Mouse (Mus musculus): ENCODE measurements around the gene Foxred1. TPM values are rescaled to one million over a fixed set of nuclear protein-coding genes. Genes with fewer than 3 reads are reported as not detected.
A peak's percentile ranks its signal among the peaks of the same experiment; 100 is the strongest.

Gene Foxred1
- polyA plus RNA-seq (2014; fragmentation: Nextera tagmentation; extraction: Ambion mirVana): 39.6 and 41.1 TPM in 2 replicates

DNA sequence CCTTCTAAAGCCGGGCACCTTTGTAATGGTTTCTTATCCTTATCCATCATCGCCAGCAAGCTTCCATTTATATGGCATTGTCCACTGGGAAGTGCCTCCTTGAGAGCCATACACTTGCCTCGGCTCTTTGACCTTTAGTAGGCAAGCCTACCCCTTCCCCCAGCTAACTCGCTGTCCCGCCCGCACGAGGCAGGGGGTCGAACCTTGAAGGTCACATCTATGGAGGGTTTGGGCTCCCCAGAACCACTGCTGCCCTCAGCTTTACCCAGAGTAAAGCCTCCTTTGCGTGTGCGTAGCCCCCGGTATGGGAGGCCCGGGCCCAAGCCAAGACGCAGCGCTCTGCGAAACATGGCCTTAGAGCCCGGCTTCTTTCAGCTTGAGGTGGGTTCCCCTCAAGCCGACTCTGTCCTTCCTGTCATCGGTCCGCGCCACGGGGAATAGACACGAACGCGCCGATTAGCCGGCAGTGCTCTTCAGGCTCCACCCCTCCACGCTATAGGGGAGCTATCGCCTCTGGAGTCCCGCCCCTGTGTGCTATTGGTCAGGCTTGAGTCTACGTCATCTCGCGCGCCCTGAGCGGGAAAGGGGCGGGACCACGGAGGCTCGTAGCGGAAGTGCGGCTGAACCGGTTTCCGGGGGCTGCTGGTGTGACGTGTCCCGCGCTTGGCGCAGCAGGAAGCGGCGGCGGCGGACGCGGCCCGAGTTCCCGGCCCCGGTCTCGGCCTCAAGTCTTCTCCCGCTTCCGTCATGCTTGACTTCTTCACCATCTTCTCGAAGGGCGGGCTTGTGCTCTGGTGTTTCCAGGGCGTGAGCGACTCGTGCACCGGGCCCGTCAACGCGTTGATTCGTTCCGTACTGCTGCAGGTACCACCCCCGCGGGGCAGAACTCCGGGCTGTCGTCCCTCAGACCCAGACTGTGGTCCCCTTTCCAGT lies at the start of gene Foxred1:
Gene Foxred1, minus strand, starts transcription at position 514 of the 933 bp plus-strand sequence.
- H3K9me3 ChIP-seq (ENCODE audit: low read depth, low read length): no peaks in the 10 kb centered on the region
- H3K4me2 ChIP-seq: peak within 1 kb of the TSS; percentile 88
- no peak for TF ChIP-seq CTCF (IDR thresholded peaks at IDR 0.05; ENCODE audit: low read depth)
- H3K36me3 ChIP-seq (ENCODE audit: insufficient read depth): peaks cover 66% of the 10 kb centered on the region
- ATAC-seq (ENCODE audit: insufficient read depth) (peak; percentile 100), DNase-seq (peak; percentile 100)
- peak within 1 kb of the TSS; percentile 91 for H3K27ac ChIP-seq (ENCODE audit: low read depth)
- no peaks in the 10 kb centered on the region for H3K27me3 ChIP-seq (ENCODE audit: insufficient read depth, low read length)
- H3K4me1 ChIP-seq (ENCODE audit: insufficient read depth): 0 out of 2 replicates have a peak, but pooled peaks cover 4% of the 10 kb centered on the region
- peak within 1 kb of the TSS; percentile 91 for H3K4me3 ChIP-seq (ENCODE audit: low read depth, low read length)
- under 1% methylated on average over 72 of the region's 72 CpGs for WGBS
- H3K9ac ChIP-seq: peak within 1 kb of the TSS; percentile 90

DNA sequence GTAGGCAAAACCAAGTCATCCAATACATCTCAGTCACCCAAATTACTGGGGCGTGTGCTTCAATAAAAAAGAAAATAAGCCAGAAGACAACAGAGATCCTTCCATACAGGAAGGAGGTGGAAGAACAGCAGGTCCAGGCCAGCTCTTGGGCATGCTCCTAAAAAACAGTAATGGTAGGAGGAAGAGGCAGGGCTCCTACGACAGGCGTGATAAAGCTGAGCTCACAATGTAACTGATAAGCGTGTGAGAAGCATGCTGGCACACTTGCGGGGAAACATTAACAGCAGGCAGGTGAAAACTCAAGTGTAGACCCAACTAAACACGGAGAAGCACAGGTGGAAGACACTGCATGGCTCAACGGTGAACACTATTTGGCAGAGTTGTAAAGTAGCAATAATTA lies 46.5 kb upstream of the Foxred1 start:
- H3K36me3 ChIP-seq (ENCODE audit: insufficient read depth): no peaks in the 10 kb centered on the region
- 84% methylated on average over 7 of the region's 7 CpGs for WGBS
- no peaks in the 10 kb centered on the region for H3K4me1 ChIP-seq (ENCODE audit: insufficient read depth)
- no peak overlapping the region for H3K9ac ChIP-seq
- TF ChIP-seq CTCF (IDR thresholded peaks at IDR 0.05; ENCODE audit: low read depth): no peak
- no peak overlapping the region for H3K27ac ChIP-seq (ENCODE audit: low read depth)
- no peaks in the 10 kb centered on the region for H3K27me3 ChIP-seq (ENCODE audit: insufficient read depth, low read length)
- DNase-seq (no peak), ATAC-seq (ENCODE audit: insufficient read depth) (no peak)
- H3K4me2 ChIP-seq: no peak overlapping the region
- H3K9me3 ChIP-seq (ENCODE audit: low read depth, low read length): no peaks in the 10 kb centered on the region
- H3K4me3 ChIP-seq (ENCODE audit: low read depth, low read length): no peak overlapping the region

DNA sequence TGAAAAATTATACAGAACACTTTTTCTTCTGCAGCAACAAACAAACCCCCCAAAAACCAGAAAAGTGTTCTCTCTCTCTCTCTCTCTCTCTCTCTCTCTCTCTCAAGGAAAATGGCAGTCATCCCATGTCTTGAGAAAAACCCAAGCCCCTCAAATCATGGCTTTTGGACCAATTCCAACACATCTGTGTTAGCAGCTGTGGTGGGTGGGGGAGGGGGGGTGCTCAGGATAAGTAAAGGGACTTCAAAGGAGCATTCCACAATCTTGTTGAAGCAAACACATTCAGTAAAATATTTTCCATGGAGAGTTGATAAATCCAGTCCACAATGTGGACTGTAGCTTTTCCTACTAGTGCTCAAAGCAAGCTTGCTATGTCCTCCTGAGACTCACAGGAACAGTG lies 38.6 kb upstream of the Foxred1 start:
- Histone ChIP-seq H3K4me1 (ENCODE audit: insufficient read depth) (no peaks in the 10 kb centered on the region), H3K36me3 (ENCODE audit: insufficient read depth) (0 out of 2 replicates have a peak, but pooled peaks cover 4% of the 10 kb centered on the region), H3K4me3 (ENCODE audit: low read depth, low read length) (no peak overlapping the region), H3K9ac (no peak overlapping the region), H3K9me3 (ENCODE audit: low read depth, low read length) (no peaks in the 10 kb centered on the region), H3K27me3 (ENCODE audit: insufficient read depth, low read length) (no peaks in the 10 kb centered on the region), H3K27ac (ENCODE audit: low read depth) (no peak overlapping the region), H3K4me2 (no peak overlapping the region)
- ATAC-seq (ENCODE audit: insufficient read depth): peak; percentile 38; the same call in 1 of the 2 replicates
- peak; percentile 71 for DNase-seq
- no peak for TF ChIP-seq CTCF (IDR thresholded peaks at IDR 0.05; ENCODE audit: low read depth)

DNA sequence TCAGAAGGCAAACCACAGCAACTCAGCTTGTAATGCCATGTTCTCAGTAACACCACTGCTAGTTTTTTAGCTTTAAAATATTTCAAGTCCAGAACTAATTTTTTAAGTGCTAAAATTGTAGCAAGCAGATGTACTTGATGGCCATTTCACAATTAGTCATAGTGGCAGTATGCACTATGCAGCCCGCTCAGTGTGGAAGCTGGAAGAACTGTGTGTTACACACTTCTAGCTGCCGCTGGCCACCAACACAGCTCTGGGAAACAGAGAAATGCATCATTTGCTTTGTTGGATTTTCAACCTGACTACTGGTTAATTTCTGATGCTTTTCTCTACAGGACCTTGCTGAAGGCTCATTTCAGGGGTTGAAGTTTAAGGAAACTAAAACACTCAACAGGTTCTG lies 36.5 kb upstream of the Foxred1 start:
- WGBS: 94% methylated on average over 2 of the region's 2 CpGs
- DNase-seq (no peak), ATAC-seq (ENCODE audit: insufficient read depth) (no peak)
- Histone ChIP-seq H3K27ac (ENCODE audit: low read depth) (no peak overlapping the region), H3K9ac (no peak overlapping the region), H3K4me1 (ENCODE audit: insufficient read depth) (no peaks in the 10 kb centered on the region), H3K4me2 (no peak overlapping the region), H3K4me3 (ENCODE audit: low read depth, low read length) (no peak overlapping the region), H3K27me3 (ENCODE audit: insufficient read depth, low read length) (no peaks in the 10 kb centered on the region), H3K36me3 (ENCODE audit: insufficient read depth) (0 out of 2 replicates have a peak, but pooled peaks cover 4% of the 10 kb centered on the region), H3K9me3 (ENCODE audit: low read depth, low read length) (no peaks in the 10 kb centered on the region)
- TF ChIP-seq CTCF (IDR thresholded peaks at IDR 0.05; ENCODE audit: low read depth): no peak

DNA sequence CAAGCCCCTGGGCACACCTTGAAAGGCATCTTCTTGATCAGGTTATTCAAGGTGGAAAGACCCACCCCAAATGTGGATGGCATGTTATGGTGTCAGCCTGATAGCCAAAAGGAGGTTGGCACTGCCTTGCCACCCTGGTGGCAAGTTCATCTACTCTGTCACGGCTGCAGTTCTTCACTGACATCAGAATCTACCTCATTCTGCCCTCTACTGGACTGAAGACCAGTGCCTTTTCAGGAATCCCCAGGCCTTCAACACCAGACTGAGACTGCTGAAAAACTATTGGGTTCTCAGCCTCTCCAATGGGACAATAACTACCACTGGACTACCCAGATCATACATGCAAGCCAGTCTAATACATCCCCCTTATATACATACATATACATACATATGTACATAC lies 28.9 kb upstream of the Foxred1 start:
- no peaks in the 10 kb centered on the region for H3K36me3 ChIP-seq (ENCODE audit: insufficient read depth)
- no peak for ATAC-seq (ENCODE audit: insufficient read depth)
- no peak for DNase-seq
- 0 out of 2 replicates have a peak, but pooled peaks have one; percentile 4 for TF ChIP-seq CTCF (IDR thresholded peaks at IDR 0.05; ENCODE audit: low read depth)
- H3K4me3 ChIP-seq (ENCODE audit: low read depth, low read length): no peak overlapping the region
- no peak overlapping the region for H3K9ac ChIP-seq
- H3K4me2 ChIP-seq: no peak overlapping the region
- no peak overlapping the region for H3K27ac ChIP-seq (ENCODE audit: low read depth)
- H3K9me3 ChIP-seq (ENCODE audit: low read depth, low read length): no peaks in the 10 kb centered on the region
- 71% methylated on average over 1 of the region's 1 CpGs for WGBS
- no peaks in the 10 kb centered on the region for H3K27me3 ChIP-seq (ENCODE audit: insufficient read depth, low read length)
- no peaks in the 10 kb centered on the region for H3K4me1 ChIP-seq (ENCODE audit: insufficient read depth)

- H3K9me3 ChIP-seq (ENCODE audit: low read depth, low read length): no peaks in the 10 kb centered on the region
- 40% methylated on average over 6 of the region's 6 CpGs for WGBS
- ATAC-seq (ENCODE audit: insufficient read depth): peak; percentile 49; the same call in 1 of the 2 replicates
Observed at GRCm38 (mm10) chr9:35238915-35239571, 28.2 kb upstream of the Foxred1 start.

GRCm38 (mm10) chr9:35238371-35238770 lies 27.5 kb upstream of the Foxred1 start:
- Histone ChIP-seq H3K27me3 (ENCODE audit: insufficient read depth, low read length) (no peaks in the 10 kb centered on the region), H3K4me2 (no peak overlapping the region), H3K4me3 (ENCODE audit: low read depth, low read length) (no peak overlapping the region), H3K36me3 (ENCODE audit: insufficient read depth) (peaks cover 6% of the 10 kb centered on the region), H3K4me1 (ENCODE audit: insufficient read depth) (no peaks in the 10 kb centered on the region), H3K9ac (no peak overlapping the region), H3K9me3 (ENCODE audit: low read depth, low read length) (no peaks in the 10 kb centered on the region), H3K27ac (ENCODE audit: low read depth) (no peak overlapping the region)
- 70% methylated on average over 1 of the region's 1 CpGs for WGBS
- TF ChIP-seq CTCF (IDR thresholded peaks at IDR 0.05; ENCODE audit: low read depth): no peak
- no peak for DNase-seq
- ATAC-seq (ENCODE audit: insufficient read depth): no peak

More at GRCm38 (mm10) chr9:35238915-35239571, 28.2 kb upstream of the Foxred1 start:
- Histone ChIP-seq H3K27me3 (ENCODE audit: insufficient read depth, low read length) (no peaks in the 10 kb centered on the region), H3K4me2 (no peak overlapping the region), H3K9ac (no peak overlapping the region), H3K36me3 (ENCODE audit: insufficient read depth) (peaks cover 4% of the 10 kb centered on the region), H3K4me1 (ENCODE audit: insufficient read depth) (no peaks in the 10 kb centered on the region), H3K4me3 (ENCODE audit: low read depth, low read length) (no peak overlapping the region), H3K27ac (ENCODE audit: low read depth) (no peak overlapping the region)
- DNase-seq: peak; percentile 3
- no peak for TF ChIP-seq CTCF (IDR thresholded peaks at IDR 0.05; ENCODE audit: low read depth)

Measured in lung, embryonic 14.5 days (tissue).